Mouse (Mus musculus) MEL (cell line): ENCODE results near the gene Robo1. TPM values are rescaled to one million over a fixed set of nuclear protein-coding genes. Genes with fewer than 3 reads are reported as not detected.

ENCODE experiments used
- DNase-seq: peaks from one replicate; pipeline ENCODE4 v3.0.0; 2011; ENCODE audit warnings: low read depth, low spot score
- H3K27ac ChIP-seq: 2 replicates; pipeline ENCODE4 v1.5.1; 2012; ENCODE audit warnings: low read depth, mild to moderate bottlenecking, control low read depth, low read length, moderate library complexity; ENCODE audit not compliant: control insufficient read depth
- H3K27me3 ChIP-seq, 2 experiments: fragments of 150-350 bp in 1 of 2; sonication (generic) in 1 of 2; 2 replicates each; pipeline ENCODE4 v1.6.1; 2012; ENCODE audit warnings: low read length in 2 of 2, mild to moderate bottlenecking in 2 of 2, improper control_type of control experiment in 1 of 2, moderate library complexity in 1 of 2; ENCODE audit not compliant: insufficient read depth in 2 of 2, control insufficient read depth in 1 of 2
- H3K36me3 ChIP-seq, 2 experiments: 2 replicates each; pipeline ENCODE4 v1.6.1; 2012 to 2014; ENCODE audit warnings: low read length in 2 of 2, improper control_type of control experiment in 1 of 2, inconsistent platforms in 1 of 2, mild to moderate bottlenecking in 1 of 2; ENCODE audit not compliant: insufficient read depth in 2 of 2, control insufficient read depth in 1 of 2
- H3K4me1 ChIP-seq, 2 experiments: fragments of 150-350 bp in 1 of 2; sonication (generic) in 1 of 2; 2 replicates each; pipeline ENCODE4 v1.6.1; 2012; ENCODE audit warnings: low read length in 2 of 2, improper control_type of control experiment in 1 of 2, mild to moderate bottlenecking in 1 of 2; ENCODE audit not compliant: insufficient read depth in 2 of 2, control insufficient read depth in 1 of 2
- H3K4me3 ChIP-seq, 2 experiments: fragments of 150-350 bp in 1 of 2; sonication (generic) in 1 of 2; 2 replicates each; pipeline ENCODE4 v1.5.1; 2012; ENCODE audit warnings: low read depth in 2 of 2, low read length in 2 of 2, mild to moderate bottlenecking in 2 of 2, moderate library complexity in 2 of 2, control low read depth in 1 of 2, improper control_type of control experiment in 1 of 2; ENCODE audit not compliant: control insufficient read depth in 1 of 2, insufficient read depth in 1 of 2
- H3K79me2 ChIP-seq: 2 replicates; pipeline ENCODE4 v1.6.1; 2012; ENCODE audit warnings: mild to moderate bottlenecking, low read length, moderate library complexity; ENCODE audit not compliant: control insufficient read depth, poor library complexity, insufficient read depth
- H3K9ac ChIP-seq: 2 replicates; pipeline ENCODE4 v1.6.1; 2012; ENCODE audit warnings: low read depth, mild to moderate bottlenecking, control low read depth, low read length, moderate library complexity; ENCODE audit not compliant: control insufficient read depth, poor library complexity, severe bottlenecking
- H3K9me3 ChIP-seq: fragments of 150-350 bp; sonication (generic); replicated peaks from 2 replicates; pipeline ENCODE4 v1.6.1; 2012; ENCODE audit warnings: mild to moderate bottlenecking, low read length, improper control_type of control experiment, moderate library complexity; ENCODE audit not compliant: insufficient read depth
- BHLHE40 ChIP-seq: IDR thresholded peaks from 2 replicates; pipeline ENCODE4 v1.6.1; 2012; ENCODE audit warnings: low read depth, mild to moderate bottlenecking, inconsistent platforms, low read length, improper control_type of control experiment, borderline replicate concordance
- CTCF ChIP-seq, 3 experiments: IDR thresholded peaks in 2 of 3; conservative IDR thresholded peaks in 1 of 3; 2 replicates each; pipeline ENCODE4 v1.5.1; 2011 to 2012; ENCODE audit warnings: low read length in 3 of 3, low read depth in 2 of 3, mild to moderate bottlenecking in 2 of 3, improper control_type of control experiment in 1 of 3, inconsistent platforms in 1 of 3, mixed read lengths in 1 of 3, moderate library complexity in 1 of 3; ENCODE audit not compliant: control insufficient read depth in 1 of 3, insufficient read depth in 1 of 3, poor library complexity in 1 of 3, severe bottlenecking in 1 of 3
- E2F4 ChIP-seq: IDR thresholded peaks from 2 replicates; pipeline ENCODE4 v1.6.1; 2011; ENCODE audit warnings: low read depth, low read length, improper control_type of control experiment, borderline replicate concordance
- ELF1 ChIP-seq: IDR thresholded peaks from 2 replicates; pipeline ENCODE4 v1.6.1; 2014; ENCODE audit warnings: low read depth, mild to moderate bottlenecking, inconsistent platforms, low read length, improper control_type of control experiment, moderate library complexity
- EP300 ChIP-seq, 2 experiments: IDR thresholded peaks; 2 replicates each; pipeline ENCODE4 v1.6.1; 2011; ENCODE audit warnings: improper control_type of control experiment in 2 of 2, low read length in 2 of 2, low read depth in 1 of 2, mild to moderate bottlenecking in 1 of 2
- GATA1 ChIP-seq: IDR thresholded peaks from 2 replicates; pipeline ENCODE4 v1.6.1; 2011; ENCODE audit warnings: low read depth, low read length, improper control_type of control experiment
- MAFK ChIP-seq: IDR thresholded peaks from 2 replicates; pipeline ENCODE4 v1.6.1; 2011; ENCODE audit warnings: low read depth, mild to moderate bottlenecking, low read length, improper control_type of control experiment, borderline replicate concordance
- MAX ChIP-seq: IDR thresholded peaks from 2 replicates; pipeline ENCODE4 v1.6.1; 2011; ENCODE audit warnings: low read length, improper control_type of control experiment
- MEF2A ChIP-seq: IDR thresholded peaks from 2 replicates; pipeline ENCODE4 v1.6.1; 2014; ENCODE audit warnings: low read depth, mild to moderate bottlenecking, inconsistent platforms, low read length, improper control_type of control experiment; ENCODE audit not compliant: poor library complexity, insufficient replicate concordance, severe bottlenecking; ENCODE audit errors: extremely low read depth
- MXI1 ChIP-seq: IDR thresholded peaks from 2 replicates; pipeline ENCODE4 v1.6.1; 2011; ENCODE audit warnings: mild to moderate bottlenecking, low read depth, low read length, improper control_type of control experiment
- MYB ChIP-seq: IDR thresholded peaks from 2 replicates; pipeline ENCODE4 v1.6.1; 2011; ENCODE audit warnings: mild to moderate bottlenecking, low read depth, low read length, improper control_type of control experiment
- NELFE ChIP-seq: IDR thresholded peaks from 2 replicates; pipeline ENCODE4 v1.6.1; 2011; ENCODE audit warnings: low read depth, low read length, improper control_type of control experiment
- POLR2A ChIP-seq, 2 experiments: IDR thresholded peaks; 2 replicates each; pipeline ENCODE4 v1.6.1; 2011 to 2012; ENCODE audit warnings: low read length in 2 of 2, mild to moderate bottlenecking in 2 of 2, control low read depth in 1 of 2, improper control_type of control experiment in 1 of 2, low read depth in 1 of 2, moderate library complexity in 1 of 2; ENCODE audit not compliant: control insufficient read depth in 1 of 2, insufficient read depth in 1 of 2, poor library complexity in 1 of 2
- RAD21 ChIP-seq: IDR thresholded peaks from 2 replicates; pipeline ENCODE4 v1.6.1; 2011; ENCODE audit warnings: mild to moderate bottlenecking, low read depth, low read length, improper control_type of control experiment
- SMC3 ChIP-seq: IDR thresholded peaks from 2 replicates; pipeline ENCODE4 v1.6.1; 2011; ENCODE audit warnings: low read depth, low read length, improper control_type of control experiment
- TAL1 ChIP-seq: IDR thresholded peaks from 2 replicates; pipeline ENCODE4 v1.6.1; 2012; ENCODE audit warnings: mild to moderate bottlenecking, inconsistent platforms, low read length, moderate library complexity, mixed read lengths
- USF1 ChIP-seq: IDR thresholded peaks from 2 replicates; pipeline ENCODE4 v1.6.1; 2014; ENCODE audit warnings: low read depth, mild to moderate bottlenecking, inconsistent platforms, low read length, improper control_type of control experiment, moderate library complexity
- USF2 ChIP-seq, 2 experiments: IDR thresholded peaks; 2 replicates each; pipeline ENCODE4 v1.6.1; 2011 to 2012; ENCODE audit warnings: improper control_type of control experiment in 2 of 2, low read length in 2 of 2, borderline replicate concordance in 1 of 2, inconsistent platforms in 1 of 2, low read depth in 1 of 2, mild to moderate bottlenecking in 1 of 2; ENCODE audit not compliant: insufficient read depth in 1 of 2
- ZC3H11A ChIP-seq: IDR thresholded peaks from 2 replicates; pipeline ENCODE4 v1.6.1; 2012; ENCODE audit warnings: low read depth, mild to moderate bottlenecking, inconsistent platforms, low read length, improper control_type of control experiment
- ZMIZ1 ChIP-seq: IDR thresholded peaks from 2 replicates; pipeline ENCODE4 v1.6.1; 2012; ENCODE audit warnings: low read depth, mild to moderate bottlenecking, inconsistent platforms, low read length, improper control_type of control experiment, moderate library complexity
- ZNF384 ChIP-seq: IDR thresholded peaks from 2 replicates; pipeline ENCODE4 v1.6.1; 2012; ENCODE audit warnings: low read depth, mild to moderate bottlenecking, inconsistent platforms, low read length, improper control_type of control experiment
- polyA plus RNA-seq, 2 experiments: library from polyadenylated mRNA; stranded (reverse) in 1 of 2; unstranded in 1 of 2; fragments of >175 nt in 1 of 2; fragments of >200 nt in 1 of 2; gene quantifications; 2 replicates each; pipeline versions ENCODE4 v1.2.1 to v1.2.4; 2012; ENCODE audit warnings: low replicate concordance in 2 of 2, low read depth in 1 of 2; ENCODE audit not compliant: insufficient read length in 2 of 2, insufficient read depth in 1 of 2, missing spikeins in 1 of 2
- total RNA-seq: library from RNA; depleted of rRNA; stranded (reverse); fragments of 300-350 nt; gene quantifications from 2 replicates; pipeline ENCODE4 v1.2.3, GENCODE M21; 2012

The Robo1 gene
- total and polyA plus RNA-seq, 3 experiments, result not detected

GRCm38 (mm10) chr16:72735588-72735987 lies 427.5 kb downstream of the Robo1 start:
- H3K4me3 ChIP-seq, result no peak overlapping the region
- no peaks in the 10 kb centered on the region for H3K27me3 ChIP-seq
- no peaks in the 10 kb centered on the region for H3K79me2 ChIP-seq
- no peak overlapping the region for H3K27ac ChIP-seq
- no peaks in the 10 kb centered on the region for H3K9me3 ChIP-seq
- no peak overlapping the region for H3K9ac ChIP-seq
- H3K4me1 ChIP-seq, result no peaks in the 10 kb centered on the region
- no peaks in the 10 kb centered on the region for H3K36me3 ChIP-seq
- no peak for TF ChIP-seq CTCF (IDR thresholded peaks at IDR 0.05 in 2 of 3, conservative IDR thresholded peaks at IDR 0.05 in 1 of 3; ENCODE audit: control insufficient read depth in 1 of 3, insufficient read depth in 1 of 3, low read depth in 2 of 3, low read length in 3 of 3, poor library complexity in 1 of 3, severe bottlenecking in 1 of 3)
- TF ChIP-seq TAL1, result no peak
- TF ChIP-seq ZC3H11A, result no peak
- TF ChIP-seq ZNF384, result no peak
- TF ChIP-seq POLR2A (IDR thresholded peaks at IDR 0.05; ENCODE audit: control insufficient read depth in 1 of 2, insufficient read depth in 1 of 2, low read depth in 1 of 2, low read length in 2 of 2, poor library complexity in 1 of 2), result no peak
- no peak for TF ChIP-seq E2F4
- no peak for TF ChIP-seq MAFK
- TF ChIP-seq NELFE, result no peak
- no peak for TF ChIP-seq MYB
- TF ChIP-seq MXI1, result no peak
- no peak for TF ChIP-seq RAD21
- no peak for TF ChIP-seq EP300 (IDR thresholded peaks at IDR 0.05; ENCODE audit: low read depth in 1 of 2, low read length in 2 of 2)
- no peak for TF ChIP-seq USF1
- TF ChIP-seq ZMIZ1, result no peak
- TF ChIP-seq BHLHE40, result no peak
- no peak for DNase-seq

GRCm38 (mm10) chr16:72737154-72737553 lies 429.0 kb downstream of the Robo1 start:
- H3K9me3 ChIP-seq, result no peaks in the 10 kb centered on the region
- no peaks in the 10 kb centered on the region for H3K4me1 ChIP-seq

More at GRCm38 (mm10) chr16:72737154-72737553, 429.0 kb downstream of the Robo1 start:
- no peak for TF ChIP-seq USF2 (IDR thresholded peaks at IDR 0.05; ENCODE audit: borderline replicate concordance in 1 of 2, insufficient read depth in 1 of 2, low read depth in 1 of 2, low read length in 2 of 2)
- TF ChIP-seq MEF2A, result no peak
- TF ChIP-seq MYB, result no peak
- TF ChIP-seq GATA1, result no peak
- TF ChIP-seq EP300 (IDR thresholded peaks at IDR 0.05; ENCODE audit: low read depth in 1 of 2, low read length in 2 of 2), result no peak
- TF ChIP-seq MAX, result no peak
- no peak for TF ChIP-seq ELF1
- TF ChIP-seq SMC3, result no peak
- H3K79me2 ChIP-seq, result no peaks in the 10 kb centered on the region
- H3K9ac ChIP-seq, result no peak overlapping the region
- no peak overlapping the region for H3K27ac ChIP-seq
- no peaks in the 10 kb centered on the region for H3K36me3 ChIP-seq
- no peak for DNase-seq
- no peak overlapping the region for H3K4me3 ChIP-seq
- H3K27me3 ChIP-seq, result no peaks in the 10 kb centered on the region
